Mouse (Mus musculus): ENCODE measurements around the gene Rhoh.

Rhoh gene

DNA sequence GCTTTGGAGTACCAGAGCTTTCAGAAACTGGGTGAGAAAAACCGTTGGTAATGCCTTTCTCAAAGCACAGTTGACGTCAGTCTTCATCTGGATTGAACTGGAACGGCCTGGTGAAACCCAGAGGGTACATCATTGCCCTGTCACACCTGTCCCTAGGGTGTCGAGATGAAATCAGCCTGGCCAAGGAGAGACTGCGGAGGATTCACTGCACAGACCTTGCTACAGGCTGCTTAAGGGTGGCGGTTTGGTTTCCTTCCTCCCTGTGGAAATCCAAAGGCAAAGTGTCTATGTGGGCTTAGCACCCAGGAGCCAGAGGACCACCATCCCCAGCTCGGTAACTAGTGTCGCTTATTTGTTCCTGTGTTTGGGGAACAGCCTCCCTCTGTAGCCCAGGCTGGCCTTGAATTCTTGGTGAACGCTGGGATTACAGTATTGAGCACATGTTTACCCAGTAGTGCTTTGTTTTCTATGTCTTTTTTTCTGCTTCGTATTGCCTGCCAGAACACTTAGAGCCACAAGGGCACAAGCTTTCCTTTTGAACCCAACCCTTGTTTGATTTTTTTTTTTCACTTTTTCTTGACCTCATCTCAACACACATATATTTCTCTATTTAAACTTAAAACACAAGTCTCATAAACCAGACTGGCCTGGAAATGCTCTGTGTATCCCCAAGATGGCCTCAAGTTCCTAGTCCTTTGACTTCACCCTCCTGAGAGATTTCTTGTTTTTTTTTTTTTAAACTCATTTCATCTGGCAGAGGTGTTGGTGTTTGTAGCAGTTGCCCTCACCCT is at the start of gene Rhoh:
Rhoh (plus strand) TSS at position 60 of the 791 bp plus-strand sequence.
- DNase-seq (ENCODE audit: low read depth, low spot score) = peak; percentile 53

- DNase-seq (ENCODE audit: low read depth, low spot score) = peak; percentile 73
Observed at GRCm38 (mm10) chr5:65823601-65824133, 37.3 kb upstream of the Rhoh start.

DNA sequence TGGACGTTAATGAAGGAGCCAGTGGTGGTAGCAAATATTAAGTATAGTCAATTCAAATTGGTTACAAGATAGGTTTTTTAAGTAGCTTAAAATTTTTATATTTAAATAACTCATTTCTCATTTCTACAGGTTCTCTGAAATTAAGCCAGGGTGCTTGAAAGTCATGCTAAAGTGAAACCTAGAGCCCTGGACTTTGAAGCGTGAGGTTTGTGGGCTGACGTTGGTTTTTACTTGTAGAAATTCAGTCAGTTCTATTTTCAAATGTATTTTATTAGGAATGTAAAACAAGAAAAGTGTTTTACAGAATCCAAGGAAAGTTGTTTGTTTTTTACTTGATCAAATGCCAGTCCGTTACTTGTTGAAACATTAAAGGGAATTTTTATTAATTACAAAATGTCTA is 34.5 kb upstream of the Rhoh start:
- peak; percentile 30 for DNase-seq (ENCODE audit: low read depth, low spot score)

DNA sequence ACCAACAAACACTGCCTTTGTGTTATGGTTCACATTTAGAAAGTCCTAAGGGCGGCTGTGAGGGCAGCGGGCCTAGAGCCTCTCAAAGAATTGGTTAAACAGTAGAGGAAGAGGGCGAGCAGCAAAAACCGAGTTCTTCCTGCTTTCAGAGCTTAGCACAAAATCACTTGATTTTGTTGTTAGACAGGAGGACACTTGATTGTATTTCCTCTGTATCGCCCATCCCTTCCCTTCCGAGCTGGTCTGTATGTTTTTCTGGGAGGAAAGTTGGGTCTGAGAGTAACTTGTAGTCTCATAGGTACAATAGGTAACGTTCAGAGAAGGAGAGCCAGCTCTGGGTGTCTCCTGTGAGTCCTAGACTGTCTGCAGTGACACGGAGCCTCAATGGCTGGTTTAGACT is 33.9 kb upstream of the Rhoh start:
- peak; percentile 42 for DNase-seq (ENCODE audit: low read depth, low spot score)

GRCm38 (mm10) chr5:65828261-65828660 is 32.8 kb upstream of the Rhoh start:
- no peak for DNase-seq (ENCODE audit: low read depth, low spot score)

GRCm38 (mm10) chr5:65829059-65829458 is 32.0 kb upstream of the Rhoh start:
- DNase-seq (ENCODE audit: low read depth, low spot score) = peak; percentile 34

- no peak for DNase-seq (ENCODE audit: low read depth, low spot score)
Observed at GRCm38 (mm10) chr5:65831917-65832618, 28.9 kb upstream of the Rhoh start.

DNA sequence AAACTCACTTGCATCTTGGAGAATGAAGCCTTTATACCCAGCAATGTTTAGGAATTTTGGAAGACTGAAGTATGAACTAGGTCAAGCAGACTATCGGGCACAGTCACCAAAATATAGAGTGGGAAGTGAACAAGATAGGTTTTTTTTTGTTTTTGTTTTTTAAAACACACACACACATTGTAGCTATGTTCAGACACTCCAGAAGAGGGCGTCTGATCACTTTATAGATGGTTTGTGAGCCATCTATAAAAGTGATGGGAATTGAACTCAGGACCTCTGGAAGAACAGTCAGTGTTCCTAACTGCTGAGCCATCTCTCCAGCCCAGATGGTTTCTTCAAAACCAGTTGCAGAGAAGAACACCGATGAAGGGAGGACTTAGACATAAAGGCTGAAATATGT is 27.9 kb upstream of the Rhoh start:
- no peak for DNase-seq (ENCODE audit: low read depth, low spot score)

DNA sequence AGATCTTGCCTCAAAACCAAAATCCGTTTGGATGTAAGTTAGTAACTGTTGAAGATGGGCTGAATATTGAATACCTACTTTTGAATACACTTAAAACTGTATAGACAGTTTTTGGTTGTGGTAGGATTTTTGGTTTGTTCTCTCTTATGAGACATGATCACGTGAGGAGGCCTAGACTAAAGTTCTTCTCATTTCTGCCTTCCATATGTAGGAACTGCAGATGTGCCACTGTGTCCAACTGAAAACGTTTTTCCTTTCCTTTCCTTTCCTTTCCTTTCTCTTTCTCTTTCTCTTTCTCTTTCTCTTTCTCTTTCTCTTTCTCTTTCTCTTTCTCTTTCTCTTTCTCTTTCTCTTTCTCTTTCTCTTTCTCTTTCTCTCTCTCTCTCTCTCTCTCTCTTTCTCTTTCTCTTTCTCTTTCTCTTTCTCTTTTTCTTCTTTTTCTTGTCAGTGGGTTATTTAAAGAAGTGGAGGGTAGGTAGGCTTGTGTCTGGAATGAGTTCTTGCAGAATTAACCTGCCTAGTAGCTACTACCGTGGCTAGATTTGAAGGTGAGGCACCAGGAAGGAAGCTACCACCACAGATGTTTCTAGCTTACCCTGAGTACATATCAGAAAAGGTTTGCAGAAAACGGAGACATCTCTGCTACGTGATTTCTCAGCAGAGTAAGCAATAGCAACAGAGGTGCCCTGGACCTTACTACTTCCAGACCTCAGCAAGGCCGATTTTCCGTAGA is 27.1 kb upstream of the Rhoh start:
- peak; percentile 59 for DNase-seq (ENCODE audit: low read depth, low spot score)

- DNase-seq (ENCODE audit: low read depth, low spot score) = no peak
Observed at GRCm38 (mm10) chr5:65838053-65838452, 23.0 kb upstream of the Rhoh start.

DNA sequence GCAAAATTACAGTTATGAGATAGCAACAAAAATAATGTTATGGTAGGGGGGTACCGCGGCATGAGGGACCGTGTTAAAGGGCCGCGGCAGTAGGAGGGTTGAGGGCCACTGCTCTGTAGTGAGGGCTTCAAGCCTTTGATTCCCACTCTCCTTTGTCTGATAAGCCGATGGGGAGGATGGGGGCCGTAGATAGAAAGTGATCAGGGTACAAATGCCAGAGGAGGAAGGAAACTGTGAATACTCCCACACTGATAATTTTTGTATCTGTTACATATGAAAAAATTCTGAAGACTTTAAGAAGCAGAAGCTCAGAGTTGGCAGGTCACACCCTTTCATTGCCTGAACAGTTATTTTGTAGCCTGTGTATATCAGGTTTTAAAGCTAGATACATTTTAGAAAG is 18.1 kb upstream of the Rhoh start:
- DNase-seq (ENCODE audit: low read depth, low spot score) = no peak

DNA sequence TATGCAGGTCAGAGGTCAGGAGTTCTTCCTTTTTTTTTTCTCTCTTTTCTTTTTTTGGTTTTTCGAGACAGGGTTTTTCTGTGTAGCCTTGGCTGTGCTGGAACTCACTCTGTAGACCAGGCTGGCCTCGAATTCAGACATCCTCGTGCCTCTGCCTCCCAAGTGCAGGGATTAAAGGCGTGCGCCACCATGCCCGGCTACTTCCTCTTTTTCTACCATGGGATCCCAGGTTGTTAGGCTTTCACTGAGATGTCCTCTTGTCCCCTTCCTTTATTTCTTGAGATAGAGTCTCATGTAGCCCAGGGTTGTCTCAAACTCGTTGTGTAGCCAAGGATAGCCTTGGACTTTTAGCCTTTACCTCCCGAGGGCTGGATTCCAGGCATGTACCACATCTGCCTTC is 14.5 kb upstream of the Rhoh start:
- no peak for DNase-seq (ENCODE audit: low read depth, low spot score)

DNA sequence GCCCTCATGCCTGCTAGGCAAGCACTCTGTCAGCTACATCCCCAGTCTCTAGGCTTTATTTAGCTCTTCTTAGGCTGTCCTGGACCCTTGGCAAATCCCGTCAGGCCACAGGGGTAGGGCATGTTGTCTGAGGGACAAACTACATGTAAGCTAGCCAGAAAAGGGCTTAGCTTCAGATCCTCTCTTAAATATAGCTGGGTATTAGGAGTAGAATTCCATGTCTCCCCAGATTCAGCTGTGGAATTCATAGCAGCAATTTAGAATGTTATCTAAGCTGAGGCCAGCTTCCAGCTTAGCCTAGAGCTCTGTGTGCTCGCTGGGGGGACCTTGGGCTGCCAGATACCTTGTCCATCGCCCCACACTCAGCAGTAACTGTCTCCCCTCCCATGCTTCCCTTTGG is 14.1 kb upstream of the Rhoh start:
- no peak for DNase-seq (ENCODE audit: low read depth, low spot score)

DNA sequence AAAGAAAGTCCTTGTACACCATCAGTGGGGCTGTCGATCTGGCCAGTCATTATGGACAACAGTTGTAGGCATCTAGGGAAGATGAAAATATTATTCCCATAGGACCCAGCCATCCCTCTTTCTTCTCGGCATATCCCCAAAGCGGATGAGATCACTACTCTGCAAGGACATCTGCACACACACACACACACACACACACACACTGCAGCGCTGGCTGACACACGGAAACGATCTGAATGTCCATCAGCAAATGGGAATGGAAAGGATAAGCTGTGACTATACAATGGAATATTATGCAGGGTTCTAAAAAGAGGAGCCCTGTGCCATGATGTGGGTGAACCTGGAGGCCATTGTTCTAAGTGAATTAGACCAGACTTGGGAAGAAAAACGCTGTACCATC is 13.4 kb upstream of the Rhoh start:
- no peak for DNase-seq (ENCODE audit: low read depth, low spot score)

GRCm38 (mm10) chr5:65850765-65851164 is 10.2 kb upstream of the Rhoh start:
- DNase-seq (ENCODE audit: low read depth, low spot score) = peak; percentile 70

GRCm38 (mm10) chr5:65854786-65855191 is 6.2 kb upstream of the Rhoh start:
- no peak for DNase-seq (ENCODE audit: low read depth, low spot score)

GRCm38 (mm10) chr5:65855571-65855970 is 5.4 kb upstream of the Rhoh start:
- no peak for DNase-seq (ENCODE audit: low read depth, low spot score)

GRCm38 (mm10) chr5:65856591-65857411 is 4.2 kb upstream of the Rhoh start:
- peak; percentile 54 for DNase-seq (ENCODE audit: low read depth, low spot score)

GRCm38 (mm10) chr5:65857935-65858334 is 3.1 kb upstream of the Rhoh start:
- DNase-seq (ENCODE audit: low read depth, low spot score) = peak; percentile 80

DNA sequence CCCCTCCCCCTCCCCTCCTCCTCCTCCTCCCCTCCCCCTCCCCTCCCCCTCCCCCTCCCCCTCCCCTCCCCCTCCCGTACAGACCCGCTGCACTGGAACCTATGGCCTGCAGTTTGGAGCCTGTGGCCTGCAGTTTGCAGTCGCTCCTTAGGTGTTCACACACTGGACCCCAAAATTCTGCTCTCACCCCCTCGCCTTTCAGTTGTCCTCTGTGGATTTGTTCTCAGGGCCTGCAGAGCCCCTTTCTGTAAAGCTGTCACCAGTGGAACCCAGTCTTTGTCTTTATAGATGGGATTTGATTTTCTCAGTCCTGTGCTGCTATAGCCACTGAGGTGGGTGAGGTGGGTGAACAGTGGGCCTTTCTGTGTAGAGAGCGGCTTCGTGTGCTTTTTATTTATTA is 2.7 kb upstream of the Rhoh start:
- DNase-seq (ENCODE audit: low read depth, low spot score) = no peak

GRCm38 (mm10) chr5:65858898-65859297 is 2.1 kb upstream of the Rhoh start:
- no peak for DNase-seq (ENCODE audit: low read depth, low spot score)

All from CD4-positive helper T cell, adult 2 months (primary cell).